Mouse (Mus musculus): Measurements from ENCODE around the gene Cerk.
"Not testable (repeated sequence)": the region's sequence is repeated elsewhere in the genome, so short reads cannot be mapped to it uniquely, and the experiment has no call there.

The Cerk gene

GRCm38 (mm10) chr15:86181941-86182439, 4.0 kb downstream of the Cerk start:
- no peak for DNase-seq (ENCODE audit: low read depth)

DNA sequence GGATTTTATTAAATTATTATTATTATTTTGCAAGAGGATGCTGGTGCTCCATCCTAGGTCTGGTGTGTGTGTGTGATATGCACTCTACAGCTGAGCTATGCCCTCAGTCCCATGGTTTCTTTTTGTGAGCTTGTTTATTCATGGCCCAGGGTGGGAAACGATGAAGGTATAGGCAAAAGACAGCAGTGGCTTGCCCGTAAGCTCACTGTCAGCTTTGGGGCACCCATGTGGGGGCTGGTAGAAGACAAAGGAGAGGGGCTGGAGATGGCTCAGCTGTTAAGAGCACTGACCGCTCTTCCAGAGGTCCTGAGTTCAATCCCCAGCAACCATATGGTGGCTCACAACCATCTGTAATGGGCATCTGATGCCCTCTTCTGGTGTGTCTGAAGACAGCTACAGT, 4.6 kb downstream of the Cerk start:
- not testable (repeated sequence) for DNase-seq (ENCODE audit: low read depth)

DNA sequence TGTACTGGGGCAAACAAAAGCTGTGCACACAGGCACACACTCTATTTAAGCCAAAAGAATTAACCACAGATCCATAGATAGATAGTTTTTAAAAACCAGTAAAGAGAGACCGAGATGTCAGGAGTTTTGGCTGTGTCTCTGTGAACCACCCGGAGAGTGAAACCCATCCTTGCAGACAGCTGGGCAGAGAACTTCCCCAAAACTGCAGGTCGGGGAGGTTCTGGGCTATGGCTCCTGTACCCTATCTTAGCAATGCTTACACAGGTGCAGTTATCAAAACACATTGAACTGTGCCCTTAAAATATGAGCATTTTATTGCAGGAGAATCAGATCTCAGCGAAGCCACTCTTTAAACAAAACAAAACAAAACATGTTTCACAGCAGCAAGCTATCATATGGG, 5.5 kb downstream of the Cerk start:
- DNase-seq (ENCODE audit: low read depth) = no peak

GRCm38 (mm10) chr15:86178594-86178993, 7.3 kb downstream of the Cerk start:
- no peak for DNase-seq (ENCODE audit: low read depth)

GRCm38 (mm10) chr15:86177703-86178251, 8.2 kb downstream of the Cerk start:
- DNase-seq (ENCODE audit: low read depth) = not testable (repeated sequence)

- no peak for DNase-seq (ENCODE audit: low read depth)
Observed at GRCm38 (mm10) chr15:86176771-86177702, 8.9 kb downstream of the Cerk start.

DNA sequence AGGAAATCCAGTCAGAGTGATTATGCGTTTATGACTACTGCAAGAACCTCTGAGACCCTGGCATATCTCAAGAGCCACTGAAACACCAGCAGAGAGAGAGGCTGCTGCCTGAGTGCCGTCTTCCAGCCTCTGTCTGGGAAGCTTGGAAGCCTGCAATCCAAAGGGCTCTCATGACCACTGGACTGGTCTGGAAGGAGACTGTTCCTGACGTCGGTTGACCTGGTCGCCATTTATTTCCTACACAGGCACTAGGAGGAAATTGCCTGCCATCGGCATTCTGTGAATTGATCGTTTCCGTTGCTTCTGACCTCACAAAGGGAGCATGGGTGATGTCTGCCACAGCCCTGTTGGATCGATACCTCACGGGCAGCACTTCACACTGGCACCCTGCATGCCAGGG, 9.8 kb downstream of the Cerk start:
- no peak for DNase-seq (ENCODE audit: low read depth)

DNA sequence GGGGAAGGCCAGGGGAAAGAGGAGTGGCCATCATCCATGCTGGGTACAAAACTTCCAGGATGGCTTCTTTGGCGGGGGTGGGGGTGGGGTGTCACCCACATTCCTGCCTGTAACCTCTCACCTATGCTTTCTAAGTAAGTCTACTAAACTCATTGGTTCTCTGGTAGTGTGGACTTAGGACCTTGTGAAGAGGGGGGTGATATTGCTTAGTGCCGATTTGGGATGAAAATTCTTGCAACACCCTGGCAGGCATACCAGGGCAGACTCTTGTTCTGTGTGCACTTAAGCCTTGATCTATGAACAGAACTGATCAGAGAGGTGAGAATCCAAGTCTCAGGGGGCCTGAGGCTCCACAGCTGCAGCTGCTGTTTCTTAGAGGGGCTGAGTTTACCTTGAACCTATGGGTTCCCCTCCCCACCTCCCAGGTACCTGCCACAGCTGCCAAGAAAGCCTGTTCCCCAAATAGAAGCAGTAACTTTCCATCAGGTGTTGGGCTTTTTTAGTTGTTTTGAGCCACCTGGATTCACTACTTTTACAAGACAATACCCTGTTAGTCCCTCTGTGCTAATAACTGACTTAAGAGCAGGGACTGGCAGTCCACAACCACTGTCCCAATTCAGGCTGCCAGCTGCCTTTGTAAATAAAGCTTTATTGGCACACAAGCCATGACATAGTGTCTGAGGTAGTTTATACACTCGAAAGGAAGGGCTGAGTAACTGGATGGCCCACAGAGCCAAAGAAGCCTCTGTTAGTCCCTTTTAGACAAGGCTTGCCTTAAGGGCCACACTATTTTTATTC, 10.5 kb downstream of the Cerk start:
- DNase-seq (ENCODE audit: low read depth) = no peak

DNA sequence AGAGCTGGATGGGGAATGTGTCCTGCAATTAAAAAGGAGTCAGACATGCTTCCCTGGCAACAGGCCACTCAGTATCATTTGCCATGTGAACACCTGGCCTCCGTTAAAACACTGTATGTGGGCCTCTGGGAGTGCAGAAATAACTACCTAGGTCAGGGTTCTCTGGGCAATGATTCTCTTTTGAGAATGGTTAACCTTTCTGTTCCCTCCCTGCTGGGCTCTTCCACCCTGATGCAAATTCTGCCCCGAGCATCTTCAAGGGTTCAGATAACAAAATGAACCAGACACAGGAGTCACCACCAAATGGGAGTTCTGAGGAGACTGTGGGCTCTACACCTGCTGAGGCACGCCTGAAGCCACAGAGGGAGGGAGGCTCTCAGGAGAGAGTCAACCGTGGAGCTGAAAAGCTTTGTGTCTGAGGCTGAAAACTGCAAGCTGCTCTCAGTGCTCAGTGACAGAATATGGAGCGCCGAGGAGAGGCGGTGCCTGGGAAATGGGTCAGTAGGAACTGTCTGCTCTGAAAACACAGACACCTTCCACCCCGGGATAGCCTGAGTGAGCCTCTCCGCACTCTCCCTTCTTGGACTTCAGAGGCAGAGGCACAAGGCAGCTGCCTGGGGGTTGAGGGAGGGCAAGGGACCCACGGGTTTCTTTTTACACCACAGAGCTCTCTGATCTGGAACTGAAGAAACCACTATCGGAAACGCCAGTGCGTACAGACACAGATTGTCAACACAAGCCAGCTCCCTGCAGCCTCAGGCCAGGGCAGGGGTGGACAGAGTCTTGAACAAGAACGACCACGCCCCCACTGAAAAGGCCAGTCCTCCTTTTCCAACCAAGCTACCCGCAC, 12.6 kb downstream of the Cerk start:
- no peak for DNase-seq (ENCODE audit: low read depth)

DNA sequence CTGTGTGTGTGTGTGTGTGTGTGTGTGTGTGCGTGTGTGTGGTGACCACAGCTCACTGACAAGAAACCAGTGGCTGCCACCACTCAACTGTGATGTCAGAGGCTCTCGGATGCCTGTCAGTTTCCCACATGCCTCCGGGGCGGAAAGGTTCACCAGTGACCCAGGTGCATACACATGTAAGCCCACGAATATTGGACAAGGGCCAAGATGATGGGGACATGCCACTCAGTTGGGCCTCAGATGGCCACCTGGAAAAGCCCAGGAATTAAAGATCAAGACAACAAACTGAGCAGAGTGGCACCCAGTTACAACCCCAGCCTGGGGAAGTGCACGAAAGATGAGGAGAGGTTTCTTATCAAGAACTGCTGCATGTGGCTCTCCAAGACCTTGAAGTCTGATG, 13.4 kb downstream of the Cerk start:
- DNase-seq (ENCODE audit: low read depth) = no peak

DNA sequence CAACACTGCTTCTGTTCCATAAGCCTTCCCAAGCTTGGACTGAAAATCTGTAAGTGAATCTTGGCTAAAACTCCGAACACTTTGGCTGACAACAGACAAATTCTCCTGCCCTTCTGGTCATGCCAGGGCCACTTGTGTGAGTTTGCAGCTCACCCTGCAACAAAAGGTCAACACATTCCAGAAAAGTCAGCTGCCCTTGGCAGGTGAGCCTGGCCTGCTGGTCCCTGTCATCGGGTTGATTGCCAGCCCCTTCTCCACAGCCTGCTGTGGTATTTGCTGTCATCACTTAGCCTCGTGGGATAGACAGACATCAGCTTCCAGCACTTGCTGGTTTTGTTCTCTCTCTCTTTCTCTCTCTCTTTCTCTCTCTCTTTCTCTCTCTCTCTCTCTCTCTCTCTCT, 13.8 kb downstream of the Cerk start:
- DNase-seq (ENCODE audit: low read depth) = no peak

- DNase-seq (ENCODE audit: low read depth) = no peak
Observed at GRCm38 (mm10) chr15:86171316-86171715, 14.6 kb downstream of the Cerk start.

- DNase-seq (ENCODE audit: low read depth) = no peak
Observed at GRCm38 (mm10) chr15:86169817-86170110, 16.2 kb downstream of the Cerk start.

DNA sequence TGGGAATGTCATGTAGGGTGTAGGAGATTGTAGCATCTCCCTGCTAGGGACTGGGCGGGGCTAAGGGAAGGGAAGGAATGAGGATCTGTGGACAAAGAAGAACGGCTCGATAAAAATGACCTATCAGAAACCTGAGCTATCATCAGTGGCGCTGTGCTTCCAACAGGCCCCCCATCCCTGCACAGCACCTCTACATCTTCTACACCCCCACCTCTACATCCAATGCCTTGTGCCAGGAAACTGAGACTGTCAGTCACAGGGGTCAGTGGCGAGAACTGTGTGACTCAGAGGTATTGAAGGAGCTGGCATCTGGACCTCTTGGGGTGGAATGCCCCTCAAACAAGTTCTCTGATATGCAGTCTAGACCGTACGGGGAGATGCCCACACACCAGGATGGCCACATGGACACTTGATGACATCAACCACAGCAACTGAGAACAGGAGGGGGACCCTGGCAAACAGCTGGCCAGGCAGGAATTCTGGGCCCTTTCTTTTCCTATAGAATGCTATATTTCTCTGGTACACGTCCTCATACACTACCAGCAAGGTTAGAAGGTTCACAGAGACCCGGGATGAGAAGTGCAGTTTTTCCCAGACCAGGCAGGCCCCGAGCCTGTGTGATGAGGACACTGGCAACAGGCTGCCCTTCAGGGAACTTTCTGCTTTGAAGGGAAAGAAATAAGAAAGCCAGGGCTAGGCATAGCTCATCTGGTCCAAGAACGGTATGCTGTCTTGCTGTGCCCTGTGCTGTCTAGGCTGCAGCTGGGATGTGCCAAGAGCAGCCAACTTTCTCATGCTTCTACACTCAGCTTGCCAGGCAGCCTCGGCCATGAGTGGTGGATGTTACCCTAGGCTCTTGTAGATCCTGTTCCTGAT, 16.8 kb downstream of the Cerk start:
- no peak for DNase-seq (ENCODE audit: low read depth)

DNA sequence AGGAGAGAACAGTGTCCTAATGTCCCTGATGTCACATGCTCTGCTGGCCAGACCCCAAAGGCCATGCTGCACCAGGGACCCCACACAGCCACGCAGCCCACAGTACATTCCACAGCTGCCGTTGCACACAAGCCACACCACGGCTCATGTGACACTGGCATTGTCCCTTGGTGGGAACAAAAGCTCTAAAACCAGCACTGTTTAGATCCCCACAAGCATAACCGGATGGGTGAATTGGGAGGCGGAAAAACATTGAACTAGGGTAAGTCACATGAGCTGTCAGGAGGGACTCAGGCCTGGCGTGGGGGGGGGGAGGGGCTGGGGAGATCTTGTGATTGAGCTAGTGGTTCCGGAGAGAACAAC, 17.5 kb downstream of the Cerk start:
- no peak for DNase-seq (ENCODE audit: low read depth)

GRCm38 (mm10) chr15:86167787-86168504, 18.0 kb downstream of the Cerk start:
- no peak for DNase-seq (ENCODE audit: low read depth)

GRCm38 (mm10) chr15:86167032-86167655, 18.8 kb downstream of the Cerk start:
- DNase-seq (ENCODE audit: low read depth) = no peak

DNA sequence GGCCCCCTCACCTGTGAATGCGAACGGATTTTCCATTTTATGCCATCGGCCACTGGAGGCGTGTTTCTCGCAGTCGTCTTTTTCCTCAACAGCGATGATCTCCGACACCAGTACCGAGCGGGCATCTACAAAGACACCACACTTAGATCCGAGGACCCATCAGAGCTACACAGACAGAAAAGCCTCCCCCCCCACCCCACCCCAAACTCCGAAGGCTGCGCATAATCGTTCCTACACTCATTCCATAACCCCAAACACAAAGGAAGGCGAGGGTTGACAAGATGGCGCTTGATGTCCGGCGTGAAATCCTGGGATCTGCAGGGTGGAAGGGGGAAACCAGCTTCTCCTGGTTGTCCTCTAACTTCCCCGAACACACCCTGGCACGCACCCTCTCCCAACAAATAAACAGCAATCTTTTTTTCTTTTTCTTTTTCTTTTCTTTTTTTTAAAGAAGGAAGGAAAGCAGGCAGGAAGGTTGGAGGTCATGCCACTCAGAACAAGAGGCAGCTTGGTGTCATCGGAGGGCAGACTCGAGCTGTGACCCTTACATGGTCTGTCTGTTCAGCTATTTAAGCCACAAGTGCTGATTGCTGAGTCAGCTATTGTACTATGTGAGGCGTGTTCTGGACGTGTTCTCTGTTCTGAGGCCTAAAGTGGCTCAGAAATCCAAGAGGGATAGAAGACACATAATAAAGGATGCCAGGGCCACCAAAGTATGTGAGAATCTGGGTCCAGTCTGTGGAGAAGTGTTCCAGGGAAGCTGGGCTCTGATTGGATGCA, 19.9 kb downstream of the Cerk start:
- DNase-seq (ENCODE audit: low read depth) = no peak

- no peak for DNase-seq (ENCODE audit: low read depth)
Observed at GRCm38 (mm10) chr15:86164718-86165345, 21.1 kb downstream of the Cerk start.
